ENCODE assay signal across 8 mouse cellular contexts in the genomic region with DNA sequence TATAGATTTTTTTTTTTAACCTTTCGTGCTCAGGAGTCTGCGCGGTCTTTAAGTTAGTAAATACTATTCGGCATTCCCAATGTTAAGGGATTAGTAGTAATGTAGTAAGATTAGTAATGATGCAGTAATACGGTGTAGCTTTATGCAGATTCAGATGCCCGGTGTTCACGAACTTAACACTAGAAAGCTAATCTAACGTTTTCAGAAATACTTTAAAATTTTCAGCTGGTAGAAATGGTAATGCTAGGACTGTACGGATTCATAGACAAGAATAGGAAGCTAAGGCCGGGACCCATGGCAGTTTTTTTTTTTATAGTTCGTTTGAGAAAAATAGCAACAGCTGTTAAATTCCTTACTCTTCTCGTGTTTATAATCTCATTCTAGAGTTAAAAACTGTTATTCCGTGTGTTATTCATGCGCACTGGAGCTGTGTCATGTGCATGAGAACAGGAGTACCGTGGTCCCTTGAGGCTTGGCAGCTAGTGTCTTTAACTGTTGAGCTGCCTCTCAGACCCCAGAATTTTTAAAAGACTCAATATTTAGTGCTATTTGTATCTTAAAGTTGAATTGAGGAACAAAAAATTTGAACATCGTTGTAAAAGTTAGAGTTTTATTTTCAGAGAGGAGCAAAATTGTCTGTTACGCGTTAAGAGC. TPM values are rescaled to one million over a fixed set of nuclear protein-coding genes. Genes with fewer than 3 reads are reported as not detected.
DNase-seq lines count a peak whose midpoint lies in the region; ATAC-seq and TF ChIP-seq lines count a peak whose summit lies in the region.

No protein-coding gene starts in this region.

- peak overlapping the region; percentile 91 for H3K9ac ChIP-seq in kidney, postnatal 0 days (ENCODE audit: low read depth, low read length)
- H3K9ac ChIP-seq in forebrain, embryonic 16.5 days (replicated peaks; ENCODE audit: low read depth, low read length) = peak overlapping the region; percentile 88
- H3K9ac ChIP-seq in liver, embryonic 15.5 days = peak overlapping the region; percentile 95
- H3K9ac ChIP-seq in stomach, postnatal 0 days (ENCODE audit: low read length) = peak overlapping the region; percentile 91

- H3K36me3 ChIP-seq in kidney, postnatal 0 days (ENCODE audit: insufficient read depth, low read length) = 0 out of 2 replicates have a peak, but pooled peaks cover under 1% of the 10 kb centered on the region
- no peaks in the 10 kb centered on the region for H3K36me3 ChIP-seq in forebrain, embryonic 16.5 days (ENCODE audit: control insufficient read depth, insufficient read depth)
- H3K36me3 ChIP-seq in liver, embryonic 15.5 days (replicated peaks) = peaks cover 3% of the 10 kb centered on the region; the same call in 1 of the 2 replicates
- no peaks in the 10 kb centered on the region for H3K36me3 ChIP-seq in stomach, postnatal 0 days (ENCODE audit: control insufficient read depth, insufficient read depth, low read length)

- H3K4me2 ChIP-seq in kidney, postnatal 0 days (ENCODE audit: low read length) = peak overlapping the region; percentile 73
- H3K4me2 ChIP-seq in forebrain, embryonic 16.5 days (ENCODE audit: low read length) = peak overlapping the region; percentile 70
- peak overlapping the region; percentile 72 for H3K4me2 ChIP-seq in liver, embryonic 15.5 days
- peak overlapping the region; percentile 55 for H3K4me2 ChIP-seq in stomach, postnatal 0 days (replicated peaks; ENCODE audit: low read depth)

- WGBS in kidney, postnatal 0 days = 13% methylated on average over 18 of the region's 18 CpGs
- 16% methylated on average over 18 of the region's 18 CpGs for WGBS in forebrain, embryonic 16.5 days
- WGBS in liver, embryonic 15.5 days (ENCODE audit: insufficient replicate concordance) = 8% methylated on average over 18 of the region's 18 CpGs
- 9% methylated on average over 18 of the region's 18 CpGs for WGBS in stomach, postnatal 0 days

- 0 out of 2 replicates have a peak, but pooled peaks cover 8% of the 10 kb centered on the region for H3K4me1 ChIP-seq in kidney, postnatal 0 days (replicated peaks; ENCODE audit: insufficient read depth, low read length)
- peaks cover 17% of the 10 kb centered on the region for H3K4me1 ChIP-seq in forebrain, embryonic 16.5 days (replicated peaks; ENCODE audit: control insufficient read depth, insufficient read depth, low read length)
- H3K4me1 ChIP-seq in liver, embryonic 15.5 days (replicated peaks) = peaks cover 27% of the 10 kb centered on the region
- H3K4me1 ChIP-seq in stomach, postnatal 0 days (replicated peaks; ENCODE audit: control insufficient read depth, insufficient read depth) = peaks cover 6% of the 10 kb centered on the region; the same call in 1 of the 2 replicates

- DNase-seq in kidney, postnatal 0 days (ENCODE audit: low spot score) = peak; percentile 33
- no peak for DNase-seq in kidney, adult 11 months
- DNase-seq in adipocyte (ENCODE audit: low spot score) = peak; percentile 36
- no peak for DNase-seq in stomach, postnatal 0 days (ENCODE audit: low spot score)
- no peak for DNase-seq in left cerebral cortex, postnatal 10 days (ENCODE audit: extremely low spot score in 1 of 2, low spot score in 2 of 2)
- no peak for DNase-seq in gastrocnemius, adult 8-10 months (ENCODE audit: low spot score in 2 of 2)

- no peaks in the 10 kb centered on the region for H3K9me3 ChIP-seq in kidney, postnatal 0 days (replicated peaks; ENCODE audit: low read length)
- H3K9me3 ChIP-seq in forebrain, embryonic 16.5 days (ENCODE audit: control insufficient read depth, low read length) = no peaks in the 10 kb centered on the region
- H3K9me3 ChIP-seq in liver, embryonic 15.5 days (replicated peaks) = no peaks in the 10 kb centered on the region
- no peaks in the 10 kb centered on the region for H3K9me3 ChIP-seq in stomach, postnatal 0 days (ENCODE audit: control insufficient read depth, low read length)

- no peak for TF ChIP-seq EP300 in stomach, postnatal 0 days (optimal IDR thresholded peaks at IDR 0.05)

- TF ChIP-seq CTCF in kidney, postnatal 0 days (IDR thresholded peaks at IDR 0.05; ENCODE audit: low read depth) = no peak
- no peak for TF ChIP-seq CTCF in stomach, postnatal 0 days (IDR thresholded peaks at IDR 0.05; ENCODE audit: low read depth)

- ATAC-seq in kidney, postnatal 0 days (replicated peaks; ENCODE audit: low FRiP score, low read depth) = no peak
- peak; percentile 9; the same call in 1 of the 2 replicates for ATAC-seq in forebrain, embryonic 16.5 days
- 0 out of 2 replicates have a peak, but pooled peaks have one; percentile 3 for ATAC-seq in liver, embryonic 15.5 days (ENCODE audit: insufficient read depth)
- no peak for ATAC-seq in stomach, postnatal 0 days (ENCODE audit: low FRiP score, low TSS enrichment)

- no peaks in the 10 kb centered on the region for H3K27me3 ChIP-seq in kidney, postnatal 0 days (ENCODE audit: insufficient read depth, low read length)
- no peaks in the 10 kb centered on the region for H3K27me3 ChIP-seq in forebrain, embryonic 16.5 days (replicated peaks; ENCODE audit: control insufficient read depth, insufficient read depth, low read length)
- H3K27me3 ChIP-seq in liver, embryonic 15.5 days = no peaks in the 10 kb centered on the region
- no peaks in the 10 kb centered on the region for H3K27me3 ChIP-seq in stomach, postnatal 0 days (ENCODE audit: control insufficient read depth, insufficient read depth, low read length)

- H3K27ac ChIP-seq in kidney, postnatal 0 days = 0 out of 2 replicates have a peak overlapping the region, but pooled peaks have one; percentile 83
- H3K27ac ChIP-seq in forebrain, embryonic 16.5 days (ENCODE audit: low read length) = no peak overlapping the region
- peak overlapping the region; percentile 94 for H3K27ac ChIP-seq in liver, embryonic 15.5 days (replicated peaks)
- no peak overlapping the region for H3K27ac ChIP-seq in stomach, postnatal 0 days (replicated peaks)

- intact Hi-C loops in left cerebral cortex, postnatal 10 days (cut with DNase I) = no loop called here

- H3K4me3 ChIP-seq in kidney, postnatal 0 days (replicated peaks; ENCODE audit: low read depth, low read length) = peak overlapping the region; percentile 78
- peak overlapping the region; percentile 73 for H3K4me3 ChIP-seq in forebrain, embryonic 16.5 days (replicated peaks; ENCODE audit: low read length)
- peak overlapping the region; percentile 97 for H3K4me3 ChIP-seq in liver, embryonic 15.5 days (replicated peaks)
- H3K4me3 ChIP-seq in stomach, postnatal 0 days (ENCODE audit: low read depth, low read length) = peak overlapping the region; percentile 93

RNA-seq across cellular contexts. Expression of a gene that starts 0.9 kb away (rescaled TPM):
- 34.4 and 37.2 TPM in 2 replicates for polyA plus RNA-seq in kidney, postnatal 0 days (2015; fragmentation: Nextera tagmentation; extraction: Ambion mirVana)
- 62.9 and 73.4 TPM in 2 replicates for polyA plus RNA-seq in forebrain, embryonic 16.5 days (2015; fragmentation: Nextera tagmentation; extraction: Ambion mirVana)
- 13.8 and 16.9 TPM in 2 replicates for polyA plus RNA-seq in liver, embryonic 15.5 days (2015; fragmentation: Nextera tagmentation; extraction: Ambion mirVana)
- 17.6 and 18.2 TPM in 2 replicates for polyA plus RNA-seq in stomach, postnatal 0 days (2015; fragmentation: Nextera tagmentation; extraction: Ambion mirVana)
- total RNA-seq in left cerebral cortex, postnatal 10 days (2021) = 10 to 100 TPM; 42.4 to 45.5 TPM
- 10 to 100 TPM in 3 of 4 experiments, 1 to 10 TPM in 1; 9.4 to 12.3 (median 11.9) TPM for total RNA-seq in gastrocnemius, adult 8-10 months (2022)

RNA-seq across cellular contexts. Expression of a gene that starts 36.8 kb away (rescaled TPM):
- polyA plus RNA-seq in kidney, postnatal 0 days (2015; fragmentation: Nextera tagmentation; extraction: Ambion mirVana) = 432 and 463 TPM in 2 replicates
- 392 and 400 TPM in 2 replicates for polyA plus RNA-seq in forebrain, embryonic 16.5 days (2015; fragmentation: Nextera tagmentation; extraction: Ambion mirVana)
- 84.5 and 116 TPM in 2 replicates for polyA plus RNA-seq in liver, embryonic 15.5 days (2015; fragmentation: Nextera tagmentation; extraction: Ambion mirVana)
- polyA plus RNA-seq in stomach, postnatal 0 days (2015; fragmentation: Nextera tagmentation; extraction: Ambion mirVana) = 184 and 187 TPM in 2 replicates
- total RNA-seq in left cerebral cortex, postnatal 10 days (2021) = 100 to 1,000 TPM; 186 to 206 TPM
- total RNA-seq in gastrocnemius, adult 8-10 months (2022) = 100 to 1,000 TPM; 151 to 195 (median 179) TPM

RNA-seq across cellular contexts. Expression of a gene that starts 38.4 kb away (rescaled TPM):
- polyA plus RNA-seq in kidney, postnatal 0 days (2015; fragmentation: Nextera tagmentation; extraction: Ambion mirVana) = 7.4 and 8.3 TPM in 2 replicates
- polyA plus RNA-seq in forebrain, embryonic 16.5 days (2015; fragmentation: Nextera tagmentation; extraction: Ambion mirVana) = 7.5 and 8.0 TPM in 2 replicates
- polyA plus RNA-seq in liver, embryonic 15.5 days (2015; fragmentation: Nextera tagmentation; extraction: Ambion mirVana) = 5.4 and 6.0 TPM in 2 replicates
- 2.5 and 3.6 TPM in 2 replicates for polyA plus RNA-seq in stomach, postnatal 0 days (2015; fragmentation: Nextera tagmentation; extraction: Ambion mirVana)
- 10 to 100 TPM; 11.4 to 12.1 TPM for total RNA-seq in left cerebral cortex, postnatal 10 days (2021)
- 1 to 10 TPM in 3 of 4 experiments, under 1 TPM in 1; 0.80 to 4.0 (median 1.8) TPM for total RNA-seq in gastrocnemius, adult 8-10 months (2022)

Comparison
In these comparisons a context has a peak if more than half of its experiments do, and no peak if none do; other contexts are left out.
1. DNase-seq: peak in kidney, postnatal 0 days (single experiment) and adipocyte (single experiment); none in kidney, adult 11 months (single experiment), stomach, postnatal 0 days (single experiment), left cerebral cortex, postnatal 10 days (0 of 2) and gastrocnemius, adult 8-10 months (0 of 2).
2. ATAC-seq: peak in forebrain, embryonic 16.5 days (single experiment) and liver, embryonic 15.5 days (single experiment); none in kidney, postnatal 0 days (single experiment) and stomach, postnatal 0 days (single experiment).
3. H3K27ac ChIP-seq: peak in kidney, postnatal 0 days (single experiment) and liver, embryonic 15.5 days (single experiment); none in forebrain, embryonic 16.5 days (single experiment) and stomach, postnatal 0 days (single experiment).
4. Peak in every context shown above with its lines, with median percentiles within 50 percentile points of each other: H3K4me2 ChIP-seq, H3K4me3 ChIP-seq and H3K9ac ChIP-seq.